Mouse (Mus musculus): ENCODE results near the gene Gm3033.
"Not testable (repeated sequence)": the region's sequence is repeated elsewhere in the genome, so short reads cannot be mapped to it uniquely, and the experiment has no call there.

Gene Gm3033

DNA sequence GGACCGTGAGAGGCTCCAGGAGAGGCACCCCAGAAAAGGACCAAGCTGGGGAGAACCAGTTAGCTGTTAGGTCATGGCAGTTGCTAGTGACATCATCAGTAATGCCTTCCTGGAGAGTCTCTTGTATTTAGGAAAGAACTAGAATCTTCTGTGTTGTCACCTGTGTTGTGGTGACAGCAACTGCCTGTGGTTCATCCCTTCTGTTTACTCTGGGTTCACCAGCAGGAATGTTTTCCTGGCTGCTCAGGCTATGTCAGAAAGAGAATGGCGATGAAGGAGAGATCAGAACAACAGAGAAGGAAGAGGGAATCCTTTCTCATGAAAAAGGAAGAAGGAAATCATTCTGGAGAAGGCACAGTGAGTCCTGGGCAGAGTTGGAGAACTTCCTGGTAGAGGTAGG, at the start of gene Gm3033:
TSS of gene Gm3033 (plus strand) at position 301 of the 400 bp plus-strand sequence.
- not testable (repeated sequence) for DNase-seq (ENCODE audit: low read depth, low spot score)

DNA sequence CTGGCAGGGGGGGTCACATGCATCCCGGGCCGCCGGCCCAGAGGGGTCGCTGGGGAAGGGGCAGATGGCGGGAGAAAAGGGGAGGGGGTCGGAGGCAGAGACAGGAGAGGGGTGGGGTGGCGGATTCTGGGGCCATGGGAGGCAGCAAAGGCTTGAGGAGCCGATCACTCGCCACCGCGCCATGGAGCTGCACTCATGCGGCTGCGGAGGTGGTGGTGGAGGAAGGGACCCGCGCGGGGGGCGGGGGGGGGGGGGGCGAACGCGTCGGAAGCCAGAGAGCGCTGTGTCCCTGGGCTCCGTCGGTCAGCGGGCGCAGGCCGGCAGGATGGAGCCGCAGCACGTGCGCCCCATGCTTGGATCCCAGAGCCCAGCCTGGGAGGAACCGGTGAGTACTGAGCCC, 36.3 kb upstream of the Gm3033 start, which contains the start of gene Gm3002:
TSS of gene Gm3002 (plus strand) at position 301 of the 400 bp plus-strand sequence.
- not testable (repeated sequence) for DNase-seq (ENCODE audit: low read depth, low spot score)

DNA sequence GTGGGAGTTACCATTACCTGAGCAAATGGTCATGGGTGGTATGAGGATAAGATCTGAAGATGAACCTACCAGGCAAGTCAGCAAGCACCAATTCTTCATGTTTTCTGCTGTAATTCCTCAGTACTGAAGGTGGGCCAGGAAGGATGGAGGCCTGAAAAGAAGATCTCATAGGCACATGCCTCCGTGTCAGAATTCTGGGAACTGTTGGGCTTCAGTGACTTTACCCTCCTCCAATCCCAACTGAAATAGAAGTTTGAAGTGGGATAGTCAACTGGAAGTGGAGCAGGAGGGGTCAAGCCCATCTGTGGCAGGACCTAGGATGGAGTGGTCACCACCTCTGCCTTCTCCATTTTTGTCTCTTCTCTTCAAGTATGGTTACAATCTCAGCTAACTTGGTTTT, 37.8 kb downstream of the Gm3033 start, which contains the start of gene Gm2916:
TSS of gene Gm2916 (plus strand) at position 301 of the 400 bp plus-strand sequence.
- not testable (repeated sequence) for DNase-seq (ENCODE audit: low read depth, low spot score)

Measured in R1 (cell line).